Mouse (Mus musculus): ENCODE data around the gene Strn. TPM values are rescaled to one million over a fixed set of nuclear protein-coding genes. Genes with fewer than 3 reads are reported as not detected.
"Not testable (repeated sequence)": the region's sequence is repeated elsewhere in the genome, so short reads cannot be mapped to it uniquely, and the experiment has no call there.

The Strn gene
- polyA plus RNA-seq, 1 experiment, result 1.3 TPM

DNA sequence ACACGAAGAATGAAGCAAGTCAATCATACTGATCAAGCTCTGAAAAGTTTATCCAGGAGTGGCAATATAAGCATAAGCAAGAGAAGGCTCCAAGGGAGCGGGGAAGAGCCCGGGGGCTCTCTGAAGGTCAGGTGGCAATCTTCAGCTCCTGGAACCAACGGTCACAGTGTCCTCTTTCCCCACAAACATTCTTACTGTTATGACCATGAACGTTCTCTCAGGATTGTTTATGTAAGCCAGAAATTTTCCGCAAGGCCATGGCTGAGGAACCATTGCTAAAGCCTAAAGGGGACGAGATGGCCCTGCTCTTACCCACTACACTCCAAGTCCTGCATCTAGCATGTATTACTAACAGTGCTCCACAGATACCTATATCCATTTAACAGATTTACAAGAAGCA is 15.3 kb downstream of the Strn start:
- Histone ChIP-seq H3K36me3 (replicated peaks; ENCODE audit: low read length) (peaks cover 51% of the 10 kb centered on the region), H3K4me3 (replicated peaks) (peak overlapping the region; percentile 78), H3K9me3 (no peaks in the 10 kb centered on the region), H3K27me3 (replicated peaks) (no peaks in the 10 kb centered on the region), H3K4me1 (peaks cover 63% of the 10 kb centered on the region)
- TF ChIP-seq GATA1 (IDR thresholded peaks at IDR 0.05; ENCODE audit: borderline replicate concordance, low read length) (no peak), FLI1 (IDR thresholded peaks at IDR 0.05; ENCODE audit: low read length) (no peak)

DNA sequence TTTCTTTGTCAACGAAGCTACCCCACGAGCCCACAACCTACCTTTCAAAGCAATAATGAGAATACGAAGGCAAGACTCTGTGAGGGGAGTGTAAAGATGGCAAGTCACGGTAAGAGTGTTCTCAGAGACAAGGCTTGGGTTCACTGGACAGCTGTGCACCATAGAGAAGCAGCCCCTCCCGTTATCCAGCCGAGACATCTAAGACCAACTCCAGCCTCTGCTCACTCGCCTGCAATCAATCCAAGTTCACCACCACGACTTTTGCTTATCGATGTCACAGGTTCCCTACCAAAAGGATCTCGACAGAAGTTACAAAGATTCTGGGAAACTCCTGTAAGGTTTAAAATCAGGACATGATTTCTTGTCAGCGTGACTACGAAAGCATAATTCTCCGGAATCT is 17.9 kb downstream of the Strn start:
- TF ChIP-seq FLI1 (IDR thresholded peaks at IDR 0.05; ENCODE audit: low read length) (no peak), GATA1 (IDR thresholded peaks at IDR 0.05; ENCODE audit: borderline replicate concordance, low read length) (no peak)
- no peak overlapping the region for H3K4me3 ChIP-seq (replicated peaks)
- peaks cover 42% of the 10 kb centered on the region for H3K36me3 ChIP-seq (replicated peaks; ENCODE audit: low read length)

DNA sequence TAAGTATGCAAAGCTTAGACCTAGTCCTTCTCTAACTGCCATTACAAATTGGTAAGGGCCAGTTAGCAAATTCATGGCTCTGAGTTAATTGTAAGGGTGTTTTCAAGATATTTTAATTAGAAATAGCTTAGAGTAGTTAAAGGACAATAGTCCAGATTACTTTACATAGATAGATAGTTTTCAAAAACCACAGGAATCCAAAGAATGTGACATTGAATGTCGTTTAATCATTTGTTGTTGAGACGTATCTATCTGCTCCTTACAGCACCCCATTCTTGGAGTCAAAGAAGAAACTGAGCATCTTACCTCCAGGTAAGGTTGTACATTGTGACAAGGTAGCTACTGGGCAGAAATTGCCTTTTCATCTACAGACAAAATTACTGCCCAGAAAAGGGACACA is 26.7 kb downstream of the Strn start:
- Histone ChIP-seq H3K36me3 (replicated peaks; ENCODE audit: low read length) (peaks cover 45% of the 10 kb centered on the region), H3K27me3 (replicated peaks) (no peaks in the 10 kb centered on the region), H3K4me3 (replicated peaks) (no peak overlapping the region), H3K4me1 (peaks cover 31% of the 10 kb centered on the region), H3K9me3 (peaks cover 6% of the 10 kb centered on the region)
- TF ChIP-seq GATA1 (IDR thresholded peaks at IDR 0.05; ENCODE audit: borderline replicate concordance, low read length) (no peak), FLI1 (IDR thresholded peaks at IDR 0.05; ENCODE audit: low read length) (no peak)

More for the DNA sequence above, 17.9 kb downstream of the Strn start:
- peaks cover 53% of the 10 kb centered on the region for H3K4me1 ChIP-seq
- no peaks in the 10 kb centered on the region for H3K9me3 ChIP-seq
- no peaks in the 10 kb centered on the region for H3K27me3 ChIP-seq (replicated peaks)

DNA sequence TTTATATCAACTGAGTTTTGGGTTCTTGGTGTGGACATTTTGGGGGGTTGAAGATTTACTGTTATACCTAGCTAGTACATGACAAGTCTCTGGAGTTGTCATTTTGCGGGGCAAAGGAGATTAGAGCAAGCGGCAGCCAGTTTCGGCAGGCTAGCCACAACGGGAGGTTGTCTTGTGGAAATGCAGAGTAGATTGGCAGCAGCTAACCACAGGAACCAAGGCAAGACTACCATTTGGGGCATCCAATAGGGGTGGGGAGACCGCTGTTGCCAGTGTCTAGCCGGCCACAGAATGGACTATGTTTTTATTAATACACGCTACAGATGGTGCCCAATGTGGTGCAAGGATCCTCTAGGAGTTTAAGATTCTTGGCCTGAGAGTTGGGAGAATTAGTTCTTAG is 28.6 kb downstream of the Strn start:
- H3K9me3 ChIP-seq, result peaks cover 6% of the 10 kb centered on the region
- H3K36me3 ChIP-seq (replicated peaks; ENCODE audit: low read length), result peaks cover 58% of the 10 kb centered on the region
- TF ChIP-seq FLI1 (IDR thresholded peaks at IDR 0.05; ENCODE audit: low read length) (no peak), GATA1 (IDR thresholded peaks at IDR 0.05; ENCODE audit: borderline replicate concordance, low read length) (no peak)
- H3K27me3 ChIP-seq (replicated peaks), result no peaks in the 10 kb centered on the region
- H3K4me1 ChIP-seq, result peaks cover 24% of the 10 kb centered on the region
- H3K4me3 ChIP-seq (replicated peaks), result peak overlapping the region; percentile 62

DNA sequence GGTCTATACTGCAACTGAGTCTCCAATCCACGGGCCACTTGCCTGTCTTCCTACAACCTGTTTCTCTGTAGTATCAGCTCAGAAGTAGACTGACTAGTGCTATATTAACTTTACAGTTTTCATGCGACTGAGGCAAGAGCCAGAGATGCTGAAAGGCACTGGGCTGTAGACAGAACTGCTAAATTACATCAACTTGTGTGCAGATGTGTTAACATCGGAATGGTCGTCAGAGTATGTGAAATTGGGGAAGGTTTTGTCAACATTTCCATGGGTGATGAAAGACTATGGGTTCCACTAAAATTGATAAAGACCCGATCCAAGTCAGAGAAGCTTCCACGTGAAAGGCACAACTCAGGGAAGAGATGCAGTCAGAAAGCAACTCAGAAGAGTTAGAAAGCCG is 34.0 kb downstream of the Strn start:
- TF ChIP-seq FLI1 (IDR thresholded peaks at IDR 0.05; ENCODE audit: low read length), result no peak
- no peak for TF ChIP-seq GATA1 (IDR thresholded peaks at IDR 0.05; ENCODE audit: borderline replicate concordance, low read length)
- H3K4me3 ChIP-seq (replicated peaks), result no peak overlapping the region
- H3K9me3 ChIP-seq, result peaks cover 6% of the 10 kb centered on the region
- no peaks in the 10 kb centered on the region for H3K27me3 ChIP-seq (replicated peaks)
- H3K4me1 ChIP-seq, result peaks cover 22% of the 10 kb centered on the region
- H3K36me3 ChIP-seq (replicated peaks; ENCODE audit: low read length), result peaks cover 77% of the 10 kb centered on the region

DNA sequence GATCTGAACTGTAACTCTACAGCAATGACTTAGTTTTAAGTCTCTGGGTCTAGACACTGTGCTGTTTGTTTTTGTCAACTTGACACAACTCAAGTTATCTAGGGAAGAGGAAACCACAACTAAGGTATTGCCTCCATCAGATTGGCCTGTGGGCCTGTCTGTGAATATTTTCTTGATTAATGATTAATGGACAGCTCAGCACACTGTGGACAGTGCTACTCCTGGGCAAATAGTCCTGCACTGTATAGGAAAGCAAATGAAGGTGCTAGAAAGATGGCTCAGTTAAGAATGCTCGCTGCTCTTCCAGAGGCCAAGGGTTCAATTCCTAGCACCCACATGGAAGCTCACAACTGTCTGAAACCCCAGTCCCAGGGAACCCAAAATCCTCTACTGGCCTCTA is 38.0 kb downstream of the Strn start:
- TF ChIP-seq FLI1 (IDR thresholded peaks at IDR 0.05; ENCODE audit: low read length) (no peak), GATA1 (IDR thresholded peaks at IDR 0.05; ENCODE audit: borderline replicate concordance, low read length) (no peak)
- no peak overlapping the region for H3K4me3 ChIP-seq (replicated peaks)

DNA sequence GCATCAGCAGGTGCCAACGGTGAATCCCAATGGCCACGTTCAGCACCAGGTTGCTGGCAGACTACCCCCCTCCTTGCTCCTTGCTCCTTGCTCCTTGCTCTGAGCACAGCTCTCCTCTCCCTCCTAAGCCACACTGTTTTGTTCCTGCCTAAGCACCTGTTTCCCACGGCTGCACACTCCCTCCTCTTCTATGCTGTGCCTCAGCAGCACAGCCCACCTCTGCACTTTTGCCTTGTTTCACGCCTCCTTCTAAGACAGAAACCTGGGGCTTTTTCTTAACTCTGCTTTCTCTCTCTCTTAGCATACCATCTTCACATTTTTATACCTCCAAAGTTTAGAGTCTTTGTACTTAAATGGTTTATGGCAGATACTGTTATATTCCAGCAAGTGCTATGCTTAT is 39.5 kb downstream of the Strn start:
- peak overlapping the region; percentile 30 for H3K4me3 ChIP-seq (replicated peaks)
- H3K36me3 ChIP-seq (replicated peaks; ENCODE audit: low read length), result peaks cover 66% of the 10 kb centered on the region
- no peak for TF ChIP-seq GATA1 (IDR thresholded peaks at IDR 0.05; ENCODE audit: borderline replicate concordance, low read length)
- TF ChIP-seq FLI1 (IDR thresholded peaks at IDR 0.05; ENCODE audit: low read length), result no peak
- peaks cover 12% of the 10 kb centered on the region for H3K4me1 ChIP-seq
- no peaks in the 10 kb centered on the region for H3K9me3 ChIP-seq
- no peaks in the 10 kb centered on the region for H3K27me3 ChIP-seq (replicated peaks)

More for the DNA sequence above, 38.0 kb downstream of the Strn start:
- H3K9me3 ChIP-seq, result no peaks in the 10 kb centered on the region
- peaks cover 24% of the 10 kb centered on the region for H3K4me1 ChIP-seq
- H3K36me3 ChIP-seq (replicated peaks; ENCODE audit: low read length), result peaks cover 74% of the 10 kb centered on the region
- H3K27me3 ChIP-seq (replicated peaks), result no peaks in the 10 kb centered on the region

DNA sequence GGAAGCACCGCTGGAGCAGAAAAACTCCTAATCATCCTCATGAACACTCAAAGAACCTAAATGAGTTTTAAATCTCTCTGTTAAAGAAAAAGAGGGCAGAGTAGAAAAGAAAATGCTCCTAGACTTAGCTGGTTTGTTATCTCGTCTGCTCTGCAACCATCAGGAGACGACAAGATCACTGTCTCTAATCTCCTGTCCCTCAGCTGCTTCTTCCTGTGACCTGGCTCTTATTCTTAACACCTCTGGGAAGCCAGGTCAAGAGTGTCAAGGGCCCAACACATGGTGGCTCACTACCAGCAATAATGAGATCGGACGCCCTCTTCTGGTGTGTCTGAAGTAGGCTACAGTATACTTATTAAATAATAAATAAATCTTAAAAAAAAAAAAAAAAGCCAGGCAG is 40.1 kb downstream of the Strn start:
- H3K27me3 ChIP-seq (replicated peaks), result no peaks in the 10 kb centered on the region
- no peak for TF ChIP-seq FLI1 (IDR thresholded peaks at IDR 0.05; ENCODE audit: low read length)
- TF ChIP-seq GATA1 (IDR thresholded peaks at IDR 0.05; ENCODE audit: borderline replicate concordance, low read length), result no peak
- peaks cover 12% of the 10 kb centered on the region for H3K4me1 ChIP-seq
- H3K9me3 ChIP-seq, result no peaks in the 10 kb centered on the region
- no peak overlapping the region for H3K4me3 ChIP-seq (replicated peaks)
- peaks cover 71% of the 10 kb centered on the region for H3K36me3 ChIP-seq (replicated peaks; ENCODE audit: low read length)

DNA sequence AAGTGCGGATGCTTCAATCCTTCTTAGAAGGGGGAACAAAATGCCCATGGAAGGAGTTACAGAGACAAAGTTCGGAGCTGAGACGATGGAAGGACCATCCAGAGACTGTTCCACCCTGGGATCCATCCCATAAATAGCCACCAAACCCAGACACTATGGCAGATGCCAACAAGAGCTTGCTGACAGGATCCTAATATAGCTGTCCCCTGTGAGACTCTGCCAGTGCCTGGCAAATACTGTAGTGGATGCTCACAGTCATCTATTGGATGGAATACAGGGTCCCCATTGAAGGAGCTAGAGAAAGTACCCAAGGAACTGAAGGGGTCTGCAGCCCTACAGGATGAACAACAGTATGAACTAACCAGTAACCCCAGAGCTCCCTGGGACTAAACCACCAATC is 47.8 kb downstream of the Strn start:
- not testable (repeated sequence) for H3K4me3 ChIP-seq (replicated peaks); H3K27me3 ChIP-seq (replicated peaks)
- Histone ChIP-seq H3K9me3 (peaks cover 10% of the 10 kb centered on the region; the same call in 1 of the 2 replicates), H3K4me1 (peaks cover 10% of the 10 kb centered on the region; the same call in 1 of the 2 replicates), H3K36me3 (replicated peaks; ENCODE audit: low read length) (peaks cover 64% of the 10 kb centered on the region)

DNA sequence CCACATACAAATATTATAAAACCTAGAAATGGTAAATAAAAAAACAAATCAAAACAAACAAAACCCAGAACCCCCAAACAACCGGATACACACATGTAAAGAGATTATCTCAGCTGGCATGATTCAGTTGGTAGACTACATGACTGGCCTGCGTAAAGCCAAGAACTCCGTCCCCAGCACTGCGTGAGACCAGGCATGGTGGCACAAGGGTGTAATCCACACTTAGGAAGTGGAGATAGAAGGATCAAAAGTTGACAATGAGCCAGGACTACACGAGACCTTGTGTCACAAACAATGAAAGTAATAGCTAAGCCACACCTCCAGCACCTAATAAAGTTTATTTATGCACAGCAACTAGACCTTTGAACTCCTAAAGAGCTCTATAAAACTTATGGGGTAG is 49.0 kb downstream of the Strn start:
- Histone ChIP-seq H3K4me1 (peaks cover 10% of the 10 kb centered on the region; the same call in 1 of the 2 replicates), H3K27me3 (replicated peaks) (no peaks in the 10 kb centered on the region), H3K9me3 (peaks cover 10% of the 10 kb centered on the region; the same call in 1 of the 2 replicates), H3K4me3 (replicated peaks) (no peak overlapping the region), H3K36me3 (replicated peaks; ENCODE audit: low read length) (peaks cover 65% of the 10 kb centered on the region)
- TF ChIP-seq FLI1 (IDR thresholded peaks at IDR 0.05; ENCODE audit: low read length) (no peak), GATA1 (IDR thresholded peaks at IDR 0.05; ENCODE audit: borderline replicate concordance, low read length) (no peak)

DNA sequence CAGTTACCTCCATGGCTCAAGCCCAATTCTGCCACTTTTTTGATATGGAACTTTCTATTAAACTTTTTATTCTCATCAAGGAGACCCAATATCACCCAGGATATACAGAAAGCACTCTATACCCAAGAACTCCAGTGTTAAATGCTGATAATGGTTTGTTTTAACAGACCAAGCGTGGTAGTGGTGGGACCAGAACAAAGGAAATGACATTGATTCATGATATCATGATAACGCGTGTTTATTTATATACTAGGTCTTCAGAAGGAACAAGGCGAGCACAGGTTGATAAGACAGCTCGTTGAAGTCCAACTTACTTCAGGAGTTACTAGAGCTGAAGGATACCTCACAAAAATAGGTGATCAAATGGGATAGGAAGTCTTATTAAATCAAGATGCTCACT is 52.0 kb downstream of the Strn start:
- TF ChIP-seq GATA1 (IDR thresholded peaks at IDR 0.05; ENCODE audit: borderline replicate concordance, low read length) (no peak), FLI1 (IDR thresholded peaks at IDR 0.05; ENCODE audit: low read length) (no peak)
- H3K9me3 ChIP-seq, result peaks cover under 1% of the 10 kb centered on the region; the same call in 1 of the 2 replicates
- H3K4me3 ChIP-seq (replicated peaks), result no peak overlapping the region
- peaks cover 11% of the 10 kb centered on the region for H3K4me1 ChIP-seq
- H3K27me3 ChIP-seq (replicated peaks), result no peaks in the 10 kb centered on the region
- peaks cover 63% of the 10 kb centered on the region for H3K36me3 ChIP-seq (replicated peaks; ENCODE audit: low read length)
